Mouse (Mus musculus) splenic B cell, adult 2 months (primary cell): ENCODE data around the gene Tnfrsf13b.
A peak's percentile ranks its signal among the peaks of the same experiment; 100 is the strongest.
"Not testable (repeated sequence)": the region's sequence is repeated elsewhere in the genome, so short reads cannot be mapped to it uniquely, and the experiment has no call there.

ENCODE experiments used
- DNase-seq: peaks from one replicate; pipeline ENCODE4 v3.0.0-alpha.2; 2011; ENCODE audit warnings: low read depth, low spot score
- H3K27me3 ChIP-seq: 2 replicates; pipeline ENCODE4 v1.6.1; 2012; ENCODE audit warnings: mild to moderate bottlenecking, low read length, moderate library complexity, mixed read lengths; ENCODE audit not compliant: control insufficient read depth, poor library complexity, insufficient read depth, severe bottlenecking
- H3K36me3 ChIP-seq: 2 replicates; pipeline ENCODE4 v1.6.1; 2012; ENCODE audit warnings: mild to moderate bottlenecking, low read length, moderate library complexity, mixed read lengths; ENCODE audit not compliant: control insufficient read depth, poor library complexity, insufficient read depth, severe bottlenecking

Gene Tnfrsf13b

DNA sequence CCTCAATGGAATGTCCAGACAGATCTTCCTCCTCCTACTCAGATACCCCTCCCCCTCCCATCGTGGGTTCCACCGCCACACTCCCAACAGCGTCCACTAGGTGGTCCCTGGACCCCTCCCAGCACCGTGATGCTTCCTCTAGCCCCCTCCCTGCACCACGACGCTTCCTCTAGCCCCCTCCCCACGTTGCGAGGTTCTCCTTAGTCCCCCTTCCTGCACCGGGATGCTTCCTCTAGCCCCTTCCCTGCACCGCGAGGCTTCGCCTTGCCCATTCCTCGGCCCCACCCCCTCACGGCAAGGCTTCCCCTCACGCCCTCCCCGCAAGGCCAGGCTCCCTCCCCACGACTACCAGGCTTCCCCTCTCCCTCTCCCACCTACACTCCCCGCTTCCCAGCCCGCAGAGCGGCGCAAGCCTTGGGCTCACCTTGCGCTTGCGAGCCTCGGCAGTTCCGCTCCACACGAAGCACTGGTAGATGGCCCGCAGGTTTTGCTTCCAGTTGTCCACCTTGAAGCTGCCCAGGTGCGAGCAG is 47.8 kb downstream of the Tnfrsf13b start:
- no peaks in the 10 kb centered on the region for H3K36me3 ChIP-seq
- no peaks in the 10 kb centered on the region for H3K27me3 ChIP-seq
- peak; percentile 63 for DNase-seq

DNA sequence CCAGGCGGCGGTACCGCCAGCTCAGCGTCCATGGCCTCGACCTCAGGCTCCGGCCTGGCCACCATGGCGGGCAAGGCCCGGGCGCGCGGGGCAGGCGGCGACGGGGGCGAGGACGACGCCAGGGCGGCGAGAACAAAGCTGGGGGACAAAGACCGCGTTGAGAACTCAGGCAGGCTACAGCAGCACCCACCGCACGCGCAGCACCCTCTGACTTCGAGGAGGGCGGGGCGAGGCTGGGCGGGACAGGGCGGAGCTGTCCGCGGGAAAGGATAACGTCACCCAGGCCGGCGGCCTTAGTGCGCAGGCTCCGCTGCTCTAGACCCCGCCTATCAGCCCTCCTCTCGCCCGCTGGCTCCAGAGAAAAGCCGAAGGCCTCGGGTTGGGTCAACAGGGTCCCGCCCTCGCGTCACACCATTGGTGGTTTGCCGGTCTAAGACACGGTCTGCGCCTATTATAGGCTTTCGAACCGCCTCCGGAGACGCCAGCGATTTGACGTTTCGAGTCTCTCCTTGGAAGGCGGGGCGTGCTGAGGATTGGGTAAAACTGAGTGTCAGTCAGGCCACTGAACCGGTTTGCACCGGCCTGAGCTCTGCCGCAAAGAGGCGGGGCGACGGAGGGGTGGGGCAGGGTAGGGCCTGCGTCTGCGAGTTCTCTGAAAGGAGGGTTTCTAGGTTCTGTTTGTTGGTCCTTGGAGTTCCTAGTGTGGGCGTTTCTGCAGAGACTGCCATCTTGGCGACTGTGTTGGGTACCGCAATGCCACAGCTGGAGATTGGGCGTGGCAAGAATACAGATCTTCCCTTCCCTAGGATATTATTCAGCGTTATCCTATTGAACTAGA is 48.5 kb downstream of the Tnfrsf13b start, which contains the start of gene Usp22:
TSS of gene Usp22 (minus strand) at position 235 of the 838 bp plus-strand sequence.
- peak; percentile 100 for DNase-seq
- H3K36me3 ChIP-seq = no peaks in the 10 kb centered on the region

DNA sequence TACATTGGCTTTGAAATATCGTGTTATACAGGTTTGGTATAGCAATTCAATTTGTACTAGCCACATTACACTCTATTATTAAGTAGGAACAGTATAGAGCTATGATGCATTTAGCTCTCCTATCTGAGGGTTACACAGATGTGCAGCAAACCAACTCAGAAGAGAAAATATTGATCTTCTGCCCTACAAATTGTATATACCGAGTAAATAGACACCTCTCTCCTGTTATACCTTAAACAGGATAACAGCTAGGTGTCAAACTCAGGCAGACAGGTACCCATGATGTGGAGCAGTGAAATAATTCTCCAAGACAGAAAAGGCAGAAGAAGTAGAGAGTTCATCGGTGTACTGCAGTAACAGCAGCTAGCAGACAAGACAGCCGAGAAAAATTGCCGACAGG is 49.2 kb downstream of the Tnfrsf13b start:
- no peaks in the 10 kb centered on the region for H3K36me3 ChIP-seq
- DNase-seq = no peak

More for the DNA sequence above, 48.5 kb downstream of the Tnfrsf13b start, which contains the start of gene Usp22:
- no peaks in the 10 kb centered on the region for H3K27me3 ChIP-seq

DNA sequence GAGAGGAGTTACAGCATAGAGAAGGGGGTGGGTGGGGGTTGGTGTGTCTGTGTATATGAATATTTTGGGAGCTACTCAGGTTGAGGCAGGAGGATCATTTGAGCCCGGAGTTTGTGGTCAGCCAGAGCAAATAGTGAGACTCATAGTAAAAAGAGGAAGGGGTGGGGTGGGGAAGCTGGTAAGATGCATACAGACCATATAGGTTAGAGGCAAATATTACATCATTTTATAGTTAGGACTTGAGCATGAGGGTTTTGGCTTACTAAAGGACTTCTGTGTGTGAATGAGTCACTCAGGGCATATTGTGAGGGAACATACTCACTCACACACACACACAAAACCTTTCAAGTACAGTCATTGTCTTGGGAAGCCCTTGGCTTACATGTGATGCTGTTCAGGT is 49.8 kb downstream of the Tnfrsf13b start:
- Histone ChIP-seq H3K36me3 (no peaks in the 10 kb centered on the region), H3K27me3 (no peaks in the 10 kb centered on the region)
- peak; percentile 14 for DNase-seq

More for the DNA sequence above, 49.2 kb downstream of the Tnfrsf13b start:
- no peaks in the 10 kb centered on the region for H3K27me3 ChIP-seq

DNA sequence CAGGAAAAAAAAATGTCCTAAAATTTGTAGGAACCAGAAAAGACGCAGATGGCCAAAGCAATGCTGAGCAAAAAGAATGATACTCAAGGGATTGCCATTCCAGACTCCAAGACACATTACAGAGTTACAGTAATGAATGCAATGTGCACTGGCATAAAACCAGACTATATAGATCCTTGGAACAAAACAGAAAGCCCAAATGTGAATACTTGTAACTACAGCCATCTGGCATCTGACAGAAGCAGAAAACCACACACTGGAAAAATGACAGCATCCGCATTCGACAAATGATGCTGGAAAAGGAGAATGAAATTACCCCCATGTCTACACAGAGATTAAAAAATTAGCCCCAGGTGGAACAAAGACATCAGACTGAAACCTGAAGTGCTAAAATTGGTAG is 53.8 kb downstream of the Tnfrsf13b start:
- Histone ChIP-seq H3K36me3 (no peaks in the 10 kb centered on the region), H3K27me3 (no peaks in the 10 kb centered on the region)
- DNase-seq = no peak

DNA sequence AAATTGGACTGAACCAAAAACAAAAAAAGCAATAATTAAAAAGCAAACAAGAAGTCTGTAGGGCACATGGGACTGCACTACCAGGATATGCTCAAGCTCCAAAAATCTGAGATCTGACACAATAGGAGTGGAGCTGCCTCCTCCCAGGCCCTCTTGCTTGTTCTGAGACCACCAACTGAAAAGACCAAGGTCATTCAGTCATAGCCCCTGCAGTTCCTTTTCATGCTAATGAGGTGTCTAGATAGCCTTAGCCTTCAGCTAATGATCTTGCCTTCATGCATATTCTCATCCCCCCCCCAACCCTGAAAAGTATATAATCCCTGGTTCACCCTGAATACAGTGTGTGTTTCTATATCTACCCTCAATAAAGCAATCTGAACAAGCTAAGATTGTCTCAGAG is 55.1 kb downstream of the Tnfrsf13b start:
- no peak for DNase-seq
- Histone ChIP-seq H3K27me3 (no peaks in the 10 kb centered on the region), H3K36me3 (no peaks in the 10 kb centered on the region)

DNA sequence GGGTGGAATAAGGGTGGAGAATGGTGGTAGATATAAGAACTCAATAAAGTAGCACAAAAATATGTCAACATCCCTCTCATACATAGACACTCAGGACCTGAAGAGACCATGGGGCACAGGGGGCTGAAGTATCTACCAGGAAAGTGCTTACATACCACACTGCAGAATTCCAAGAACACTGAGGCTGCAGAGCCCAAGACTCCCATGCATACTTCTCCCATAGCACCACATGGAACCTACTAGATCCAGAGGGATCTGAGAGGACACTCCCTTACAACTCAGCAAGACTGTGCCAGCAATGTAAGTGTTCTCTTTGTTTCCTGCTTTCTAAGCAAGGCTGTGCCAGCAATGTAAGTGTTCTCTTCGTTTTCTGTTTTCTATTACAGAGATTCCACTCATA is 57.3 kb downstream of the Tnfrsf13b start:
- Histone ChIP-seq H3K27me3 (no peaks in the 10 kb centered on the region), H3K36me3 (no peaks in the 10 kb centered on the region)
- no peak for DNase-seq

DNA sequence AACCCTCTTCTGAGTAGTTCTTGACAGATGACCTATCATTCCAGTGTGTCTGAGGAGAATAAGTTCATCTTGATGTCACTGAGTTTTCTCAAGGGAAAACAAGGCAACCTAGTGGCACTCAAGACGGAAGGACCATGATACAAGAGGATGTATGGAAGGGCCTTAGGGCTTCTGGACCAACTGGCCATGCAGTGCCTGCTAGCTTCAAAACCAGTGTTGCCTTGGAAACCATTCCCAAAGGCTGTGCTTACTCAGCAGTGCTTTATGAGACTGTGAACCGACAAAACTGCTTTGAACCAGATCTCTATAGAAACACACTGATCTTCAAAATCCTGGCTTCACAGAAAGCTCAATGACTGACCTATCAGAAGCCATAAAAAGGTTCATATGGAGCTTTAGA is 64.2 kb downstream of the Tnfrsf13b start:
- DNase-seq = no peak
- H3K36me3 ChIP-seq = no peaks in the 10 kb centered on the region
- no peaks in the 10 kb centered on the region for H3K27me3 ChIP-seq

DNA sequence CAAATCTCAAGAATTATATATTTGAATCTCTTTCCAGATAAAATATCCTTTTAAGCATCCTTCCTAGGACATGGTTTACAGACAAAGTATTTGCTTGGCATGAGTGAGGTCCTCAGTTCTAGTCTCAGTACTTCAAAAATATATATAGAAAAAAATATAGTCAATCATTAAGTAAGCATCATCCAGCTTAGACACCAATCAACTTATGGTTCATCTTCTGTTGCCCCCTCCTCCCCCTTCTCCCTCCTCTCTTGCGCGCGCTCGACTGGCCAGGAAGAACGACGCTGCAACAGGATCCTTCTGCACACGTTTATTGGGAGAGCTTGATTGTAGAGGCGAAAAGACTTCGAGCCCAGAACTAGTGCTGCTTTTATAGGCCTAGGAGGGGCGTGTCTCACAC is 65.6 kb downstream of the Tnfrsf13b start:
- not testable (repeated sequence) for H3K27me3 ChIP-seq, H3K36me3 ChIP-seq, DNase-seq

DNA sequence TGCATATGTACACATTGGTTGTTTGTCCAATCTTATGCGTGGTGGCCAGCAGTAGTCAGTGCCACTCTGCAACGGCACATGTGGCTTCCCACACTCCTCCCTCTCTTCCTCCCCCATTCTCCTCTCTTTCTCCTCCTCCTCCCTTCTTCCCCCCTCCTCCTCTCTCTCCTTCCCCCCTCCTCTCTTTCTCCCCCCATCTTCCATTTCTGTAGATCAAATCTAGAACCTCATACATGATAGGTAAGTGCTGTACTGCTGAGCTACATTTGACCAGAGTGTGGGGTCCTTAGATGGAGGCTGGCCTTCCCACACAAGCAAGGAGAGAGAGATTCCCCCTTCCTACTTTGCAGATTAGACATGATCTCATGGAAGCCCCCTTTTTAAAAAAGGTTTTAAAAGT is 66.2 kb downstream of the Tnfrsf13b start:
- DNase-seq = no peak
- no peaks in the 10 kb centered on the region for H3K27me3 ChIP-seq
- no peaks in the 10 kb centered on the region for H3K36me3 ChIP-seq

DNA sequence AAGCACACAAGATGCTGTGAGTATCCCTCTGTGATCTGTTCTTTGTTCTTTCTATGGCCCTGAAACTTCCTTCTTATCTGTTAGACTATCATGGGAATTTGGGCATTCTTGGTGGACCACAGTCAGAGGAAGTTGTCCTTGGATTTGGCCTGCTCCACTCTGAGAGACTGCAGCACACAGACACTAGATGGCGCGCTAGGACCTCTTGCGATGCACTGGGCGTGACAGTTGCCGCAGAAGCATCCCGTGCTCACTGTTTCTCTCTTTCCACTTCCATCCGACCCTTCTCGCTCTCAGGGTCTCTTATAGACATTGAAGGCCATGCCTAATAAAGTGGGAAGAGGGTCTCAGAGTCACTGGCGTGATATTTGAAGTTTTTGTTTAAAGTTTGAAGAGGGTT is 66.8 kb downstream of the Tnfrsf13b start:
- Histone ChIP-seq H3K27me3 (no peaks in the 10 kb centered on the region), H3K36me3 (no peaks in the 10 kb centered on the region)
- peak; percentile 84 for DNase-seq

DNA sequence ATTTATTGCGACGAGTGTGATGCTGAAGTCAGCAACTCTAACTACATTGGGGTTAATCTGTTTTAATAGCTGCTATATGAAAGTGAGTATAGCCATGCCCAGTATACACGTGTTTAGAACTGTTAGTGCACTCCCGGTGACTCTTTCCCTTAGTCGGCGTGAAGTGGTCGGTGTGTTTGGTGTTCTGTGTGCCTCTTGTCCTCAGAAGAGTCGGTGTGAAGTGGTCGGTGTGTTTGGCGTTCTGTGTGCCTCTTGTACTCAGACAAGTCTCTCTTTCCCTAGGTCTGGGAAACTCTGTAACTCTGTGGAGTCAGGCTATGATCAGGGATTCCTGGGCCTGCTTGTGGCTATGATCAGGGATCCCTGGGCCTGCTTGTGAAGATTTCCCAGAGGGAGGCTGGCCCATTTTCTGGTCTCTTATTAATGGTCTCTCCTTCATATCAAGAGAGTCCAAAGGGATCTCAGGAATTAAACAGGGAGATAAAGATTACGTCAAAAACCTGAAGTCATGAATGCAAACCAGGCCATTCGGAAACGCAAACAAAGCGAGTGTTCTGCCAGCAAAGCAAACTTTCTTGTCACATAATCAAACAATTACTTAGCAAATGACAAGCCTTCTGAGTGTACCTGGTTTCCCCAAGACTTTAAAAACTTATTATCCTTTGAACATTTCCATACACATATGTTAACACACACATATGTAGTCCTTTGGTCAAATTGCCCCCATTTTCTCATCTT is 70.2 kb downstream of the Tnfrsf13b start:
- Histone ChIP-seq H3K36me3 (no peaks in the 10 kb centered on the region), H3K27me3 (no peaks in the 10 kb centered on the region)
- no peak for DNase-seq

DNA sequence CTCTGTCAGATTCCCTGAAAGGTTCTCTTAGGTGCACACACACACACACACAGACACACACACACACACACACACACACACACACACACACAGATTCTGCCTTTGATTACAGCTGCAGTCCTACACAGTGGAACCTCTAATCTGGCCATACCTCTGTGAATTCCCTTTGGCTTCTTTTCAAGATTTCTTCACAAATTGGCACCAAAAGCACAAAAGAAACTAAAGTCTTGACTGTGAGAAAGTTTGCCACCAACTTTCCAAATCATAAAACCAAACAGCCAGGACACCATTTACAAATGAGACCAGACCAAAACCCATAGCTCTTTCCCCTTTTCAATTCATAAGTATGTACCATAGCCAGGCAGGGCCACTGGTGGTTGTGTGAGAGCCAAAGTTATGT is 71.4 kb downstream of the Tnfrsf13b start:
- Histone ChIP-seq H3K36me3 (no peaks in the 10 kb centered on the region), H3K27me3 (no peaks in the 10 kb centered on the region)
- DNase-seq = no peak
